Mouse (Mus musculus): ENCODE measurements around the gene Phldb1. TPM values are rescaled to one million over a fixed set of nuclear protein-coding genes. Genes with fewer than 3 reads are reported as not detected.

Gene Phldb1
- polyA plus RNA-seq, 1 experiment = 151 TPM

- no peak for TF ChIP-seq POLR2A (IDR thresholded peaks at IDR 0.05; ENCODE audit: borderline replicate concordance, extremely low read depth, insufficient read depth, insufficient read length, poor library complexity, severe bottlenecking)
- peak; percentile 82 for DNase-seq (ENCODE audit: low read depth)
These were observed 10.8 kb downstream of the Phldb1 start for GRCm38 (mm10) chr9:44724223-44724622.

DNA sequence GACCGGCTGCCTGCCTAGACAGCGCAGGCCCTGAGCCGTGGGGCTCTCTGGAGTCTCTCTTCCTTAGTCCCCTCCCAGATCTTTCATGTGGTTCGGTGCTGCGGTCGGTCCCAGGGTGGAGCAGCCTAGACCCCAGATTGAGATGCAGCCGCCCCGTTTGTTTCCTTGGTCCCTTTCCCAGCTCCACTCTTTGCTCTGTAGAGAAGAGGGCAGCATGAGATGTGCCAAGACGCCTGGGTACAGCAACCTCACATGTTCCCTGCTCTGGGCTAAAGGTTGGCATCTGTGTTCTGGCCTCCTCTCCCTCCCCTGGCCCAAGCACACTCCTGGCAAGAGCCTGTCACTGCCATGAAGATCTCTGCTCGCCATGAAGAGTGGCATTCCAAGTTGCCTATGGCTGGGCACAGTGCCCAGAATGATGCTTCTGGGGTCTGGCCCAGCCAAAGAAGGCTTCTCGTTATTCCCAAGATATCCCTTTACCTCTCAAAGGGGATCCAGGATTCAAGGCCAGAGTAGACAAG lies 11.4 kb downstream of the Phldb1 start:
- TF ChIP-seq CTCF (IDR thresholded peaks at IDR 0.05; ENCODE audit: borderline replicate concordance, extremely low read depth, insufficient read depth, insufficient read length) (no peak), POLR2A (IDR thresholded peaks at IDR 0.05; ENCODE audit: borderline replicate concordance, extremely low read depth, insufficient read depth, insufficient read length, poor library complexity, severe bottlenecking) (no peak)
- peak; percentile 80 for DNase-seq (ENCODE audit: low read depth)

DNA sequence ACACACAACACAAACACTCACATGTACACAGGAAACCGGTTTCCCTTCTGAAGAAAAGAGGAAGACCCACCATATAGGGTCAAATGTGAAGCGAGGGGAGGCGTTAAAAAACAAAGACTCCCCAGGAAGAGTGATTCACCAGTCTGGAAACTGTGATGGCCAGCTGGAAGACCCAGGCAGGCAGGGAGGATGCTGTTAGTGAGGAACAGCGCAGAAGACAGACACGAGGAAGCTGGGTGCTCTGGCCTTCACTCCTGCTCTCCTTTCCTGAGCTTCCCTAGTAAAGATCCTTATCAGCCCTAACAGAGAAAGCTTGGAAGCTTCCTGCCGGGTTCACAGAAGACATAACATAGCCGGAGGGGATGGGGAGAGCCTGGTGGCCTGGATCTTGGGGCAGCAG lies 12.0 kb downstream of the Phldb1 start:
- no peak for TF ChIP-seq POLR2A (IDR thresholded peaks at IDR 0.05; ENCODE audit: borderline replicate concordance, extremely low read depth, insufficient read depth, insufficient read length, poor library complexity, severe bottlenecking)
- no peak for DNase-seq (ENCODE audit: low read depth)

GRCm38 (mm10) chr9:44722575-44722974 lies 12.4 kb downstream of the Phldb1 start:
- TF ChIP-seq POLR2A (IDR thresholded peaks at IDR 0.05; ENCODE audit: borderline replicate concordance, extremely low read depth, insufficient read depth, insufficient read length, poor library complexity, severe bottlenecking) (no peak), CTCF (IDR thresholded peaks at IDR 0.05; ENCODE audit: borderline replicate concordance, extremely low read depth, insufficient read depth, insufficient read length) (no peak)
- DNase-seq (ENCODE audit: low read depth) = peak; percentile 30

DNA sequence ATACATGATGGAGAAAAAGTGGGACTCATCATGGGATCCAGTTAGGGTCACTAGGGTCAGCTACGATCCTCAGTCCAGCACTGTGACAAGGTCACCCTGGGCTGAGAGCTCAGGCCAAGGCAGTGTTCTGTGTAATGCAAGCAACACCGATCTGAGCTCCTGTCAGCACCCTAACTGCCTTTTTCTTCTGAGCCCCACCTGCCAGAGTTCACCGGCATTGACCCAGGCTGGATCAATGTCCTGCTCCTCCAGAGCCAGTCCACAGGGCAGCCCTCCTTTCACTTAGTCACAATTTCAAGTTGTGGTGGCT lies 13.2 kb downstream of the Phldb1 start:
- TF ChIP-seq POLR2A (IDR thresholded peaks at IDR 0.05; ENCODE audit: borderline replicate concordance, extremely low read depth, insufficient read depth, insufficient read length, poor library complexity, severe bottlenecking) (no peak), CTCF (IDR thresholded peaks at IDR 0.05; ENCODE audit: borderline replicate concordance, extremely low read depth, insufficient read depth, insufficient read length) (no peak)
- DNase-seq (ENCODE audit: low read depth) = no peak

GRCm38 (mm10) chr9:44721154-44721876 lies 13.7 kb downstream of the Phldb1 start:
- peak; percentile 81 for TF ChIP-seq POLR2A (IDR thresholded peaks at IDR 0.05; ENCODE audit: borderline replicate concordance, extremely low read depth, insufficient read depth, insufficient read length, poor library complexity, severe bottlenecking)
- TF ChIP-seq CTCF (IDR thresholded peaks at IDR 0.05; ENCODE audit: borderline replicate concordance, extremely low read depth, insufficient read depth, insufficient read length) = peak; percentile 39; the same call in 1 of the 2 replicates

GRCm38 (mm10) chr9:44720358-44721153 lies 14.4 kb downstream of the Phldb1 start:
- no peak for TF ChIP-seq CTCF (IDR thresholded peaks at IDR 0.05; ENCODE audit: borderline replicate concordance, extremely low read depth, insufficient read depth, insufficient read length)
- peak; percentile 13; the same call in 1 of the 2 replicates for TF ChIP-seq POLR2A (IDR thresholded peaks at IDR 0.05; ENCODE audit: borderline replicate concordance, extremely low read depth, insufficient read depth, insufficient read length, poor library complexity, severe bottlenecking)
- DNase-seq (ENCODE audit: low read depth) = peak; percentile 55

More at GRCm38 (mm10) chr9:44721154-44721876, 13.7 kb downstream of the Phldb1 start:
- DNase-seq (ENCODE audit: low read depth) = peak; percentile 94

DNA sequence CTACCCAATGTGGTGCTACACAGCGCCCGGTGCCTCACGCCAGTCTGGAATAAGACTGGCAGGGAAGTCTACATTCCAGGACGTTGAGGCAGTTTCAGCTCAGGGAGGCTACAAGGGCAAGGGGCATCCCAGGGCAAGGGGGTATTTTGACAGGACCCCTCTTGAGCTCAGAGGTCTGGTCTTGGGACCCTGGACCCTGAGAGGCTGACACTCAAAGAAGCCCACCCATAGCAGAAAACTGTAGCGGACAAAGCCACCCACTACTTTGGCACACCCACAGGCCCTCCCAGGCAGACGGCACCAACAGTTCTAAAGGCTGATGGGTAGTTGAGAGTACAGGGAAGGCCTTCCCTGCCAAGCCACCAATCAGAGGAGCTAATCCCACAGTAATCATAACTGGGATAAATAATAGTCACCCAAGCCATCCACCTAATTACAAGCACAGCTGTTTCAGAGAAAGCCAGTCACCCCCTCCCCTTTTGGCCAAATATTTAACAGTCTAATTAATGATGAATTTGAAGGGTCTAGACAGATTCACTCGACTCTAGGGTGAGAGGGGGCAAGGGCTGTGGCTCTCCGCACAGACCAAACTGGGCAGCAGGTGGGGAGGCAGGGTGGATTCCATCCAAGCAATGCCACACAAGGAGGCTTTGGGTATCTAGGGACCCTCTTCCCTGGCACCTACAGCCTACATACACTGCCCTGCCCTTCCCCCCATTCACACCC lies 15.2 kb downstream of the Phldb1 start:
- TF ChIP-seq CTCF (IDR thresholded peaks at IDR 0.05; ENCODE audit: borderline replicate concordance, extremely low read depth, insufficient read depth, insufficient read length) (no peak), POLR2A (IDR thresholded peaks at IDR 0.05; ENCODE audit: borderline replicate concordance, extremely low read depth, insufficient read depth, insufficient read length, poor library complexity, severe bottlenecking) (no peak)
- DNase-seq (ENCODE audit: low read depth) = peak; percentile 74

GRCm38 (mm10) chr9:44718937-44719631 lies 15.9 kb downstream of the Phldb1 start:
- DNase-seq (ENCODE audit: low read depth) = no peak
- TF ChIP-seq CTCF (IDR thresholded peaks at IDR 0.05; ENCODE audit: borderline replicate concordance, extremely low read depth, insufficient read depth, insufficient read length) (no peak), POLR2A (IDR thresholded peaks at IDR 0.05; ENCODE audit: borderline replicate concordance, extremely low read depth, insufficient read depth, insufficient read length, poor library complexity, severe bottlenecking) (no peak)

GRCm38 (mm10) chr9:44717822-44718242 lies 17.2 kb downstream of the Phldb1 start:
- DNase-seq (ENCODE audit: low read depth) = peak; percentile 65
- TF ChIP-seq POLR2A (IDR thresholded peaks at IDR 0.05; ENCODE audit: borderline replicate concordance, extremely low read depth, insufficient read depth, insufficient read length, poor library complexity, severe bottlenecking) (no peak), CTCF (IDR thresholded peaks at IDR 0.05; ENCODE audit: borderline replicate concordance, extremely low read depth, insufficient read depth, insufficient read length) (no peak)
